Mouse (Mus musculus): ENCODE data around the gene Tas1r3. TPM values are rescaled to one million over a fixed set of nuclear protein-coding genes. Genes with fewer than 3 reads are reported as not detected.

Gene Tas1r3
- polyA plus RNA-seq, 1 experiment from 2014 or later, result 0.65 TPM

GRCm38 (mm10) chr4:155871404-155871803 is 8.2 kb upstream of the Tas1r3 start:
- H3K4me1 ChIP-seq, result peaks cover 28% of the 10 kb centered on the region
- H3K9me3 ChIP-seq (replicated peaks), result no peaks in the 10 kb centered on the region
- no peak overlapping the region for H3K4me2 ChIP-seq (replicated peaks)
- H3K36me3 ChIP-seq, result peaks cover 54% of the 10 kb centered on the region
- no peak overlapping the region for H3K9ac ChIP-seq
- WGBS, result 92% methylated on average over 7 of the region's 7 CpGs
- no peak overlapping the region for H3K4me3 ChIP-seq
- H3K27me3 ChIP-seq, result no peaks in the 10 kb centered on the region
- no peak for ATAC-seq (ENCODE audit: low FRiP score)
- H3K27ac ChIP-seq, result no peak overlapping the region

DNA sequence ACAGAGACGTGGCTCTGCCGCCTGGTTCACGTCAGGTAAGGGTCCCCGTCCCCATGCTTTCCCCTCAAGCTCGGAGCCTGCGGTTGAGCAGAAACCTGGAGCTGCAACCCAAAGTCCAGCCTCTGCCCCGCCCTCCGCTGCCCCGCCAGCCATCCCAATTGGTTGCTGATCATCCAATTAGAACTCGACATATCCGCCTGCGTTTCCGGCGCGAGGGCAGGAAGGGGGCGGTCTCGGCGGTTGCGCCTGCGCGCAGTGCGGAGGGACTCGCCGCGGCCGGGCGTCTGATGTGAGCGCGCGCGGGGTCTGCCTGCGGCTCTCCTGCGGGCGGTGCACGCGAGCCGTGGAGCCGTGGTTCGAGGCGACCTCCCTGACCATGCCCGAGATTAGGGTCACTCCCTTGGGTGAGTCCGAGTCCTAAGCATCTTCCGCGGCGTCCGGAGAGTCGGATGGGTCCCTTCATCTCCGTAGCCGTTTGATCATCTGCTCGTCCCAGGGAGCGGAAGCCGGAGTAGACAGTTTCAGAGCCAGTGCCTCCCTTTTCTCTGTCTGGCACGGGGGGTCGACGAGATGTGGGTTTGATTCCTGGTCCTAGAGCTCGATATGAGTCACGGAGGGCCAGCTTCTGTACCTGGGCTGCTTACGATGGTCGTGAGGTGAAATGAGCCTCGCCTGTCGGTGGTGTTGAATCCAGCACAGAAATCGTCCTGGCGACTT is 6.3 kb upstream of the Tas1r3 start, which contains the start of the genes Cptp and Ints11:
Cptp (minus strand) TSS at position 124 of the 717 bp plus-strand sequence.
Ints11 (plus strand) TSS at position 230 of the 717 bp plus-strand sequence.
- peak; percentile 96 for ATAC-seq (ENCODE audit: low FRiP score)
- peak within 1 kb of the TSS; percentile 94 for H3K4me2 ChIP-seq (replicated peaks)
- WGBS, result under 1% methylated on average over 63 of the region's 63 CpGs

DNA sequence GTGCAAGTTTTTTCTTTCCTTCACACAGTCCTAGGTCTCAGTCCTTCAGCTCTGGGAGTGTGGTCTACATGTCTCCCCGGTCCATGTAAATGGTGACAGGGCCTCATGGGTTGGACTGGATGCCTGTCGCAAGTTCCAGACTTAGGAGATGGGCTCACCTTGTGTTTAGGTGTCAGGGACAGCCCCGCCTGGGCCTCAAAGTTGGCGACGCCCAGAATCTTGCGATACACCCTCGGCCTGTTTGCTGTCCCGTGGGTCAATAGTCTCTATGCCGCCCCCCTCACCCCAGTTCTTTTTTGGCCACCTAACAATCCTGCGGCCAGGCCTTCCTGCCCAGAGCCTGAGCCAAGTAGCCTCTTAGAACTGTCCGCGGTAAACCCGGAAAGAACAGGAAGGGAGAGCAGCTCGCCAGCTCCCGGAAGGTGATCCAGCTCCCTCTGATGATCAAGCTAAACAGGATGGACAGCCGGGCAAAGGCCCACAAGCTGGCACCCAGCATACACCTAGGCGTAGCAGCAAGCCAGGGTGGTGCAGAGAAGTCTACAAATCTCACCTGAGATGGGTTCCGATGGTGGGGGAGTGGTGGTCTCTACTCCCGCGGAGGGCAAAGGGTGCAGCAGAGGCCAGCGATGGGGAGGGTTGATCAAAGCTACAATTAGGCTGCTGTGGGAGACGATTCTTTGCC is 5.6 kb upstream of the Tas1r3 start:
- no peaks in the 10 kb centered on the region for H3K27me3 ChIP-seq
- H3K4me1 ChIP-seq, result peaks cover 28% of the 10 kb centered on the region
- H3K9me3 ChIP-seq (replicated peaks), result no peaks in the 10 kb centered on the region
- H3K9ac ChIP-seq, result peak overlapping the region; percentile 86
- peak; percentile 64; the same call in 1 of the 2 replicates for ATAC-seq (ENCODE audit: low FRiP score)
- H3K4me3 ChIP-seq, result peak overlapping the region; percentile 70
- H3K27ac ChIP-seq, result no peak overlapping the region
- peak overlapping the region; percentile 94 for H3K4me2 ChIP-seq (replicated peaks)
- peaks cover 50% of the 10 kb centered on the region for H3K36me3 ChIP-seq
- 12% methylated on average over 22 of the region's 22 CpGs for WGBS

More for the DNA sequence above, 6.3 kb upstream of the Tas1r3 start, which contains the start of the genes Cptp and Ints11:
- peaks cover 57% of the 10 kb centered on the region for H3K36me3 ChIP-seq
- H3K4me1 ChIP-seq, result peaks cover 28% of the 10 kb centered on the region
- H3K27me3 ChIP-seq, result no peaks in the 10 kb centered on the region
- H3K9me3 ChIP-seq (replicated peaks), result no peaks in the 10 kb centered on the region
- H3K9ac ChIP-seq, result peak within 1 kb of the TSS; percentile 86
- H3K4me3 ChIP-seq, result peak within 1 kb of the TSS; percentile 70
- H3K27ac ChIP-seq, result peak within 1 kb of the TSS; percentile 69

GRCm38 (mm10) chr4:155861787-155862186 is 1.4 kb downstream of the Tas1r3 start:
- WGBS, result 96% methylated on average over 7 of the region's 7 CpGs
- no peaks in the 10 kb centered on the region for H3K9me3 ChIP-seq (replicated peaks)
- no peaks in the 10 kb centered on the region for H3K27me3 ChIP-seq
- peaks cover 71% of the 10 kb centered on the region for H3K36me3 ChIP-seq
- ATAC-seq (ENCODE audit: low FRiP score), result no peak
- no peak overlapping the region for H3K27ac ChIP-seq
- H3K4me3 ChIP-seq, result no peak overlapping the region
- no peak overlapping the region for H3K9ac ChIP-seq
- no peaks in the 10 kb centered on the region for H3K4me1 ChIP-seq
- no peak overlapping the region for H3K4me2 ChIP-seq (replicated peaks)

- no peaks in the 10 kb centered on the region for H3K9me3 ChIP-seq (replicated peaks)
- H3K4me2 ChIP-seq (replicated peaks), result no peak overlapping the region
- no peaks in the 10 kb centered on the region for H3K4me1 ChIP-seq
- no peaks in the 10 kb centered on the region for H3K27me3 ChIP-seq
- peaks cover 72% of the 10 kb centered on the region for H3K36me3 ChIP-seq
- no peak overlapping the region for H3K4me3 ChIP-seq
- WGBS, result 34% methylated on average over 13 of the region's 13 CpGs
- no peak overlapping the region for H3K9ac ChIP-seq
- no peak for ATAC-seq (ENCODE audit: low FRiP score)
- H3K27ac ChIP-seq, result no peak overlapping the region
Observed at GRCm38 (mm10) chr4:155859318-155859717, 3.8 kb downstream of the Tas1r3 start.

DNA sequence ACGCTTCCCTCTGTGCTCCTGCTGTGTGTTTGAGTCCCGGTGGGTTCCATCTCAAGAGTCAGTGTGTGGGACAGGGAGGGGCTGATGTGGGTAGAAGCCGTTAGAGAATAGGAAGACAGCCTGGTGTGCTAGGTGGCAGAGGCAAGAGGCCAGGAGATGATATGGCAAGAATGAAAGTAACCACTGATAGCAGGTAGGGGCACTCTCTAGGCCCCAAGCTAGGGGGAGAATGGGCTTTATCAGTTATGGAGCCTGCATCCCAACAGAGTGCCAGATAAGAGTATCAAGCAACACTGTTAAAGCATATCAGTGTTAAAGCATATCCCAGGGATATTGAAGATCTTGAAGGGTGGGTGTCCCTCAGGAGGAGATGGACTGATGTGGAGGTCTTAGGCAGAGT is 6.3 kb downstream of the Tas1r3 start:
- no peak for ATAC-seq (ENCODE audit: low FRiP score)
- H3K27ac ChIP-seq, result no peak overlapping the region
- no peaks in the 10 kb centered on the region for H3K27me3 ChIP-seq
- H3K4me3 ChIP-seq, result no peak overlapping the region
- no peaks in the 10 kb centered on the region for H3K9me3 ChIP-seq (replicated peaks)
- H3K9ac ChIP-seq, result no peak overlapping the region
- H3K36me3 ChIP-seq, result peaks cover 74% of the 10 kb centered on the region
- 85% methylated on average over 3 of the region's 3 CpGs for WGBS
- H3K4me1 ChIP-seq, result no peaks in the 10 kb centered on the region
- no peak overlapping the region for H3K4me2 ChIP-seq (replicated peaks)

DNA sequence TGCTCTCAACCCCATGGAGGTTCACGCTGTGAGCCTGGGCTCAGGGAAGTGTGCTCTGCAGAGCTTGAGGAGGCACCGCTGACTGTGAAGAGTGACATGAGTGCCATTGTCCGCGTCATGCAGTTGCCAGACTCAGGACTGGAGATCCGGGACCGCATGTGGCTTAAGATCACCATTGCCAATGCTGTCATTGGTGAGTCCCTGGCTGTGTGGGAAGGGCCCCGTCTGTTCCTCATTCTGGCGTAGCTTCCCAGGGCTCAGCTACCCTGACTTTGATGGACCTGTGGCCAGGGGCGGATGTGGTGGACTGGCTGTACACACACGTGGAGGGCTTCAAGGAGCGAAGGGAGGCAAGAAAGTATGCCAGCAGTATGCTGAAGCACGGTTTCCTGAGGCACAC is 7.1 kb downstream of the Tas1r3 start:
- no peaks in the 10 kb centered on the region for H3K9me3 ChIP-seq (replicated peaks)
- 91% methylated on average over 12 of the region's 12 CpGs for WGBS
- H3K27me3 ChIP-seq, result no peaks in the 10 kb centered on the region
- H3K4me3 ChIP-seq, result no peak overlapping the region
- ATAC-seq (ENCODE audit: low FRiP score), result no peak
- no peak overlapping the region for H3K4me2 ChIP-seq (replicated peaks)
- H3K36me3 ChIP-seq, result peaks cover 66% of the 10 kb centered on the region
- H3K9ac ChIP-seq, result no peak overlapping the region
- H3K27ac ChIP-seq, result no peak overlapping the region
- no peaks in the 10 kb centered on the region for H3K4me1 ChIP-seq

DNA sequence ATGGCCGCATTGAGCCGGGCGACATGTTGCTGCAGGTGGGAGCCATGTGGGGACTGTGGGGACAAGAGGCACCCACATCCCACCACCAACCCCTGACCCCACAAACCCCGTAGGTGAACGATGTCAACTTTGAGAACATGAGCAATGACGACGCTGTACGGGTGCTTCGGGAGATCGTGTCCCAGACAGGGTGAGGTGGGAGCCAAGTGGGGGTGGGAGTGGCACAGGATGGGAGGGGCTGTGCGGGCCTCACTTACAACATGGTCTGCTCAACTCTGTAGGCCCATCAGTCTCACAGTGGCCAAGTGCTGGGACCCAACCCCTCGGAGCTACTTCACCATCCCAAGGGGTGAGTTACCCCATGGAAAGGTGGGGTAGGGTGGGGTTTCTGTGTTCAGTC is 8.2 kb downstream of the Tas1r3 start:
- Histone ChIP-seq H3K4me3 (no peak overlapping the region), H3K9me3 (replicated peaks) (no peaks in the 10 kb centered on the region), H3K9ac (no peak overlapping the region), H3K36me3 (peaks cover 55% of the 10 kb centered on the region), H3K27me3 (no peaks in the 10 kb centered on the region), H3K4me2 (replicated peaks) (no peak overlapping the region), H3K4me1 (peaks cover 4% of the 10 kb centered on the region; the same call in 1 of the 2 replicates), H3K27ac (no peak overlapping the region)
- WGBS, result 94% methylated on average over 12 of the region's 12 CpGs
- no peak for ATAC-seq (ENCODE audit: low FRiP score)

DNA sequence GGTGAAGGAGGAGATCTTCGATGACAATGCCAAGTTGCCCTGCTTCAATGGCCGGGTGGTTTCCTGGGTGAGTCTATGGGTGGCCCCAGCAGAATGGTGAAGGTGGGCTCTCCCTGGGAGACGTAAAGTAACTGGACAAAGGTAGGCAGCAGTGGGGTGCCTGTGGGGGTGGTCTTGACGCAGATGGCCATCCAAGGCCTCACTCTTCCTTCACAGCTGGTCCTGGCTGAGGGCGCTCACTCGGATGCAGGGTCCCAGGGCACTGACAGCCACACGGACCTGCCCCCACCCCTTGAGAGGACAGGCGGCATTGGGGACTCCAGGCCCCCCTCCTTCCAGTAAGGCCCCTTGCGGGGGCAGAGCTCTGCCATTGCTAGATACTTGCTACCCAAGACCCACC is 9.7 kb downstream of the Tas1r3 start:
- Histone ChIP-seq H3K9ac (no peak overlapping the region), H3K36me3 (peaks cover 45% of the 10 kb centered on the region), H3K4me2 (replicated peaks) (no peak overlapping the region), H3K27ac (no peak overlapping the region), H3K9me3 (replicated peaks) (no peaks in the 10 kb centered on the region), H3K4me1 (peaks cover 19% of the 10 kb centered on the region), H3K27me3 (no peaks in the 10 kb centered on the region), H3K4me3 (no peak overlapping the region)
- ATAC-seq (ENCODE audit: low FRiP score), result no peak
- WGBS, result 89% methylated on average over 9 of the region's 9 CpGs

GRCm38 (mm10) chr4:155851951-155852411 is 11.2 kb downstream of the Tas1r3 start:
- H3K27me3 ChIP-seq, result no peaks in the 10 kb centered on the region
- no peak overlapping the region for H3K4me3 ChIP-seq
- no peak for ATAC-seq (ENCODE audit: low FRiP score)
- WGBS, result 77% methylated on average over 2 of the region's 2 CpGs
- no peak overlapping the region for H3K27ac ChIP-seq
- peaks cover 31% of the 10 kb centered on the region for H3K36me3 ChIP-seq
- H3K4me2 ChIP-seq (replicated peaks), result no peak overlapping the region
- H3K9me3 ChIP-seq (replicated peaks), result no peaks in the 10 kb centered on the region
- peaks cover 25% of the 10 kb centered on the region for H3K4me1 ChIP-seq
- H3K9ac ChIP-seq, result no peak overlapping the region

DNA sequence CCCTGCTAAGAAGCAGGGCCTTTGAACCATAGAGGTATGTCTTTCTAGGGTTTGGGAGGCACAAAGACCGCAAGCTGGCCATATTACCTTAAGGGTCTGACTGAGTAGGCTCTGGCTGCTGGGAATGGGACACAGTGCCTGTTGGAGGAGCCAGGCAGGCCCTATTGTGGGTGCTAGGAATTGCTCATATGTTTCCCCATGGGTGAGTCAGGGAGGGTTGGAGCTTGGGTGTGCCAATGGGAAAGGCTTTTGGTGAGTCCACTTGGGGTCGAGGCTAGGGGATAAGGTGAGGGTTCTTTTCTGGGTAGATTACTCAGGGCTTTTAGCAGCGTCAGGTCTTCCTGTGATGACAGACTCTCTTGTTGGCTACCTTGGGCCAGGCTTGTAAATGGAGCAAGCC is 11.8 kb downstream of the Tas1r3 start:
- Histone ChIP-seq H3K9ac (no peak overlapping the region), H3K4me2 (replicated peaks) (no peak overlapping the region)
- WGBS, result 87% methylated on average over 3 of the region's 3 CpGs

GRCm38 (mm10) chr4:155849792-155850451 is 13.2 kb downstream of the Tas1r3 start:
- H3K4me3 ChIP-seq, result no peak overlapping the region
- no peak for ATAC-seq (ENCODE audit: low FRiP score)
- H3K27ac ChIP-seq, result no peak overlapping the region
- peaks cover 10% of the 10 kb centered on the region for H3K36me3 ChIP-seq
- H3K4me1 ChIP-seq, result peaks cover 31% of the 10 kb centered on the region
- H3K9ac ChIP-seq, result no peak overlapping the region; the same call in 1 of the 2 replicates
- H3K4me2 ChIP-seq (replicated peaks), result no peak overlapping the region
- H3K27me3 ChIP-seq, result no peaks in the 10 kb centered on the region
- no peaks in the 10 kb centered on the region for H3K9me3 ChIP-seq (replicated peaks)
- 94% methylated on average over 3 of the region's 3 CpGs for WGBS

More for the DNA sequence above, 11.8 kb downstream of the Tas1r3 start:
- Histone ChIP-seq H3K27ac (no peak overlapping the region), H3K4me1 (peaks cover 30% of the 10 kb centered on the region), H3K36me3 (peaks cover 25% of the 10 kb centered on the region), H3K9me3 (replicated peaks) (no peaks in the 10 kb centered on the region), H3K27me3 (no peaks in the 10 kb centered on the region), H3K4me3 (no peak overlapping the region)
- no peak for ATAC-seq (ENCODE audit: low FRiP score)
